Mouse (Mus musculus) c-Kit-negative CD71-positive TER-119-positive erythroid progenitor cells, embryonic 14.5 days (primary cell): ENCODE measurements around the gene Emc4.

ENCODE experiments used
- DNase-seq: peaks from one replicate; pipeline ENCODE4 v3.0.0-alpha.2; 2013; ENCODE audit warnings: low read depth, low spot score

Emc4 gene

GRCm38 (mm10) chr2:112367726-112368673 is at the start of gene Emc4:
Gene Emc4 (minus strand): TSS chr2:112368027.
- peak; percentile 74 for DNase-seq

GRCm38 (mm10) chr2:112407030-112407429 is 39.2 kb upstream of the Emc4 start:
- DNase-seq: no peak

- no peak for DNase-seq
Observed at GRCm38 (mm10) chr2:112396649-112397048, 28.8 kb upstream of the Emc4 start.

- no peak for DNase-seq
Observed at GRCm38 (mm10) chr2:112393958-112394357, 26.1 kb upstream of the Emc4 start.

GRCm38 (mm10) chr2:112392689-112393088 is 24.9 kb upstream of the Emc4 start:
- no peak for DNase-seq

GRCm38 (mm10) chr2:112391346-112392000 is 23.6 kb upstream of the Emc4 start:
- no peak for DNase-seq

GRCm38 (mm10) chr2:112390843-112391242 is 23.0 kb upstream of the Emc4 start:
- no peak for DNase-seq

GRCm38 (mm10) chr2:112381219-112381618 is 13.4 kb upstream of the Emc4 start:
- no peak for DNase-seq

- DNase-seq: peak; percentile 8
Observed at GRCm38 (mm10) chr2:112380131-112380530, 12.3 kb upstream of the Emc4 start.

GRCm38 (mm10) chr2:112378973-112379898 is 11.4 kb upstream of the Emc4 start, which contains the start of gene Katnbl1:
Gene Katnbl1 (plus strand): TSS chr2:112379211.
- peak; percentile 91 for DNase-seq

GRCm38 (mm10) chr2:112374610-112375009 is 6.8 kb upstream of the Emc4 start:
- no peak for DNase-seq

GRCm38 (mm10) chr2:112373141-112373540 is 5.3 kb upstream of the Emc4 start:
- no peak for DNase-seq

GRCm38 (mm10) chr2:112369941-112370340 is 2.1 kb upstream of the Emc4 start:
- no peak for DNase-seq

- DNase-seq: no peak
Observed at GRCm38 (mm10) chr2:112367222-112367621, 605 bp downstream of the Emc4 start.

GRCm38 (mm10) chr2:112360781-112361169 is 7.1 kb downstream of the Emc4 start:
- DNase-seq: no peak

- DNase-seq: no peak
Observed at GRCm38 (mm10) chr2:112360012-112360780, 7.6 kb downstream of the Emc4 start.

- DNase-seq: no peak
Observed at GRCm38 (mm10) chr2:112359611-112360010, 8.2 kb downstream of the Emc4 start.

GRCm38 (mm10) chr2:112353685-112354455 is 14.0 kb downstream of the Emc4 start:
- DNase-seq: no peak

GRCm38 (mm10) chr2:112348246-112348645 is 19.6 kb downstream of the Emc4 start:
- no peak for DNase-seq

GRCm38 (mm10) chr2:112341117-112341516 is 26.7 kb downstream of the Emc4 start:
- no peak for DNase-seq
